Mouse (Mus musculus): ENCODE measurements at regions not wholly inside any gene's neighbourhood (a gene's known extent, or its start where the extent isn't known, plus 50 kb on each side); places are given as distances from the start of the nearest gene placed in this dataset.
A peak's percentile ranks its signal among the peaks of the same experiment; 100 is the strongest.

GRCm38 (mm10) chr13:18485080-18485479 lies 87.6 kb upstream of the Pou6f2 start:
- no peaks in the 10 kb centered on the region for H3K27me3 ChIP-seq
- no peak overlapping the region for H3K4me2 ChIP-seq
- no peak overlapping the region for H3K27ac ChIP-seq
- no peak overlapping the region for H3K4me3 ChIP-seq (replicated peaks)
- no peak for ATAC-seq (replicated peaks; ENCODE audit: low FRiP score)
- H3K9ac ChIP-seq: no peak overlapping the region
- no peaks in the 10 kb centered on the region for H3K9me3 ChIP-seq (replicated peaks)
- H3K36me3 ChIP-seq: no peaks in the 10 kb centered on the region
- H3K4me1 ChIP-seq: no peaks in the 10 kb centered on the region
- 80% methylated on average over 1 of the region's 1 CpGs for WGBS

- no peaks in the 10 kb centered on the region for H3K4me1 ChIP-seq
- no peak overlapping the region for H3K9ac ChIP-seq
- ATAC-seq (replicated peaks; ENCODE audit: low FRiP score): no peak
- H3K27me3 ChIP-seq: no peaks in the 10 kb centered on the region
- H3K36me3 ChIP-seq: no peaks in the 10 kb centered on the region
- H3K9me3 ChIP-seq (replicated peaks): no peaks in the 10 kb centered on the region
- no peak overlapping the region for H3K4me3 ChIP-seq (replicated peaks)
- H3K4me2 ChIP-seq: no peak overlapping the region
- H3K27ac ChIP-seq: no peak overlapping the region
Measured at GRCm38 (mm10) chr13:18476311-18476710, 78.8 kb upstream of the Pou6f2 start.

- Histone ChIP-seq H3K4me1 (no peaks in the 10 kb centered on the region), H3K36me3 (no peaks in the 10 kb centered on the region), H3K4me2 (no peak overlapping the region), H3K9me3 (replicated peaks) (no peaks in the 10 kb centered on the region), H3K27ac (no peak overlapping the region), H3K9ac (no peak overlapping the region), H3K27me3 (no peaks in the 10 kb centered on the region), H3K4me3 (replicated peaks) (no peak overlapping the region)
- WGBS: 63% methylated on average over 1 of the region's 1 CpGs
- no peak for ATAC-seq (replicated peaks; ENCODE audit: low FRiP score)
Measured at GRCm38 (mm10) chr13:18471534-18471933, 74.0 kb upstream of the Pou6f2 start.

GRCm38 (mm10) chr13:18465921-18466320 lies 68.4 kb upstream of the Pou6f2 start:
- no peak overlapping the region for H3K27ac ChIP-seq
- ATAC-seq (replicated peaks; ENCODE audit: low FRiP score): no peak
- H3K36me3 ChIP-seq: no peaks in the 10 kb centered on the region
- no peaks in the 10 kb centered on the region for H3K4me1 ChIP-seq
- no peak overlapping the region for H3K4me3 ChIP-seq (replicated peaks)
- H3K27me3 ChIP-seq: 0 out of 2 replicates have a peak, but pooled peaks cover 4% of the 10 kb centered on the region
- no peak overlapping the region for H3K9ac ChIP-seq
- H3K4me2 ChIP-seq: no peak overlapping the region
- 89% methylated on average over 7 of the region's 7 CpGs for WGBS
- no peaks in the 10 kb centered on the region for H3K9me3 ChIP-seq (replicated peaks)

GRCm38 (mm10) chr13:18462221-18462620 lies 64.7 kb upstream of the Pou6f2 start:
- Histone ChIP-seq H3K4me2 (no peak overlapping the region), H3K27ac (no peak overlapping the region), H3K9me3 (replicated peaks) (no peaks in the 10 kb centered on the region), H3K4me1 (peaks cover 5% of the 10 kb centered on the region), H3K27me3 (0 out of 2 replicates have a peak, but pooled peaks cover 4% of the 10 kb centered on the region), H3K9ac (no peak overlapping the region), H3K36me3 (no peaks in the 10 kb centered on the region), H3K4me3 (replicated peaks) (no peak overlapping the region)
- ATAC-seq (replicated peaks; ENCODE audit: low FRiP score): no peak
- 50% methylated on average over 4 of the region's 4 CpGs for WGBS

- Histone ChIP-seq H3K27ac (0 out of 2 replicates have a peak overlapping the region, but pooled peaks have one; percentile 15), H3K27me3 (0 out of 2 replicates have a peak, but pooled peaks cover 4% of the 10 kb centered on the region), H3K9ac (no peak overlapping the region), H3K9me3 (replicated peaks) (no peaks in the 10 kb centered on the region), H3K4me2 (peak overlapping the region; percentile 35), H3K4me3 (replicated peaks) (no peak overlapping the region), H3K36me3 (no peaks in the 10 kb centered on the region), H3K4me1 (peaks cover 8% of the 10 kb centered on the region)
- WGBS: 12% methylated on average over 14 of the region's 14 CpGs
- peak; percentile 92 for ATAC-seq (replicated peaks; ENCODE audit: low FRiP score)
Measured at GRCm38 (mm10) chr13:18457337-18458236, 60.1 kb upstream of the Pou6f2 start.
